Mouse (Mus musculus) urinary bladder, postnatal 4 days (tissue): ENCODE results near the gene Stn1.

ENCODE experiments used
- DNase-seq, 2 experiments: peaks; one replicate each; pipeline ENCODE4 v3.0.0; 2021 to 2022; ENCODE audit warnings: low spot score in 2 of 2

Stn1 gene

GRCm38 (mm10) chr19:47483346-47483745 is 54.0 kb downstream of the Stn1 start:
- no peak for DNase-seq

GRCm38 (mm10) chr19:47473453-47473852 is 63.9 kb downstream of the Stn1 start:
- no peak for DNase-seq

GRCm38 (mm10) chr19:47472881-47473400 is 64.4 kb downstream of the Stn1 start:
- DNase-seq: peak in 1 of 2 experiments; percentile 51

GRCm38 (mm10) chr19:47471808-47472207 is 65.5 kb downstream of the Stn1 start:
- DNase-seq: no peak

GRCm38 (mm10) chr19:47468750-47469149 is 68.6 kb downstream of the Stn1 start:
- no peak for DNase-seq

- no peak for DNase-seq
These were observed 70.5 kb downstream of the Stn1 start for GRCm38 (mm10) chr19:47466775-47467174.

- DNase-seq: no peak
These were observed 71.8 kb downstream of the Stn1 start for GRCm38 (mm10) chr19:47465467-47465866.

- DNase-seq: peak in 1 of 2 experiments; percentile 60
These were observed 72.7 kb downstream of the Stn1 start, which contains the start of gene Sh3pxd2a for GRCm38 (mm10) chr19:47464304-47465241. TSS of gene Sh3pxd2a (minus strand) at chr19:47464401.

GRCm38 (mm10) chr19:47463636-47464303 is 73.5 kb downstream of the Stn1 start:
- peak; percentile 68 to 84 for DNase-seq

GRCm38 (mm10) chr19:47463206-47463605 is 74.1 kb downstream of the Stn1 start:
- DNase-seq: no peak

- no peak for DNase-seq
These were observed 74.6 kb downstream of the Stn1 start for GRCm38 (mm10) chr19:47462725-47463124.

- no peak for DNase-seq
These were observed 75.5 kb downstream of the Stn1 start for GRCm38 (mm10) chr19:47461838-47462237.

- DNase-seq: no peak
These were observed 75.9 kb downstream of the Stn1 start for GRCm38 (mm10) chr19:47461386-47461785.

- DNase-seq: no peak
These were observed 77.0 kb downstream of the Stn1 start for GRCm38 (mm10) chr19:47460120-47460960.

GRCm38 (mm10) chr19:47459214-47459613 is 78.1 kb downstream of the Stn1 start:
- DNase-seq: no peak

- DNase-seq: no peak
These were observed 78.7 kb downstream of the Stn1 start for GRCm38 (mm10) chr19:47458504-47459161.

- no peak for DNase-seq
These were observed 79.4 kb downstream of the Stn1 start for GRCm38 (mm10) chr19:47457711-47458503.

GRCm38 (mm10) chr19:47456021-47456420 is 81.3 kb downstream of the Stn1 start:
- no peak for DNase-seq

- DNase-seq: no peak
These were observed 82.1 kb downstream of the Stn1 start for GRCm38 (mm10) chr19:47455001-47455755.
